Mouse (Mus musculus) forebrain, embryonic 13.5 days (tissue): Measurements from ENCODE around the gene Samd8. TPM values are rescaled to one million over a fixed set of nuclear protein-coding genes. Genes with fewer than 3 reads are reported as not detected.

Experiments
- ATAC-seq: fragments of 200-750 bp; cut with Nextera tagmentation; 2 replicates; pipeline ENCODE4 v1.8.0; 2017
- H3K27ac ChIP-seq: fragments of 300-500 bp; sonication (generic); 2 replicates; pipeline ENCODE4 v1.5.1; 2015; ENCODE audit warnings: inconsistent platforms, mild to moderate bottlenecking, moderate library complexity
- H3K27me3 ChIP-seq: fragments of 300-500 bp; sonication (generic); 2 replicates; pipeline ENCODE4 v1.6.1; 2015; ENCODE audit warnings: mild to moderate bottlenecking, inconsistent platforms
- H3K36me3 ChIP-seq: fragments of 300-500 bp; sonication (generic); 2 replicates; pipeline ENCODE4 v1.6.1; 2015; ENCODE audit warnings: mild to moderate bottlenecking, inconsistent platforms; ENCODE audit not compliant: poor library complexity, severe bottlenecking
- H3K4me1 ChIP-seq: fragments of 300-500 bp; sonication (generic); 2 replicates; pipeline ENCODE4 v1.6.1; 2015; ENCODE audit warnings: inconsistent platforms
- H3K4me2 ChIP-seq: fragments of 300-500 bp; sonication (generic); 2 replicates; pipeline ENCODE4 v1.6.1; 2015; ENCODE audit warnings: inconsistent platforms, mild to moderate bottlenecking, moderate library complexity
- H3K4me3 ChIP-seq: fragments of 300-500 bp; sonication (generic); 2 replicates; pipeline ENCODE4 v1.5.1; 2015; ENCODE audit warnings: mild to moderate bottlenecking, inconsistent platforms
- H3K9ac ChIP-seq: fragments of 300-500 bp; sonication (generic); 2 replicates; pipeline ENCODE4 v1.6.1; 2015; ENCODE audit warnings: mild to moderate bottlenecking, inconsistent platforms
- H3K9me3 ChIP-seq: fragments of 300-500 bp; sonication (generic); replicated peaks from 2 replicates; pipeline ENCODE4 v1.6.1; 2016; ENCODE audit warnings: inconsistent platforms
- WGBS: fragments of 180-500 bp; shearing (Covaris S2); methylation state at CpG from one replicate; pipeline ENCODE4 v1.1.7; 2015; 5-methylcytosine and 5-hydroxymethylcytosine counted together
- polyA plus RNA-seq: library from polyadenylated mRNA; unstranded; fragments of >200 nt; fragmentation: Nextera tagmentation; extraction: Ambion mirVana; gene quantifications from 2 replicates; pipeline ENCODE4 v1.2.1, GENCODE M21; 2015

Gene Samd8
- polyA plus RNA-seq, 1 experiment from 2014 or later = 17.8 TPM

DNA sequence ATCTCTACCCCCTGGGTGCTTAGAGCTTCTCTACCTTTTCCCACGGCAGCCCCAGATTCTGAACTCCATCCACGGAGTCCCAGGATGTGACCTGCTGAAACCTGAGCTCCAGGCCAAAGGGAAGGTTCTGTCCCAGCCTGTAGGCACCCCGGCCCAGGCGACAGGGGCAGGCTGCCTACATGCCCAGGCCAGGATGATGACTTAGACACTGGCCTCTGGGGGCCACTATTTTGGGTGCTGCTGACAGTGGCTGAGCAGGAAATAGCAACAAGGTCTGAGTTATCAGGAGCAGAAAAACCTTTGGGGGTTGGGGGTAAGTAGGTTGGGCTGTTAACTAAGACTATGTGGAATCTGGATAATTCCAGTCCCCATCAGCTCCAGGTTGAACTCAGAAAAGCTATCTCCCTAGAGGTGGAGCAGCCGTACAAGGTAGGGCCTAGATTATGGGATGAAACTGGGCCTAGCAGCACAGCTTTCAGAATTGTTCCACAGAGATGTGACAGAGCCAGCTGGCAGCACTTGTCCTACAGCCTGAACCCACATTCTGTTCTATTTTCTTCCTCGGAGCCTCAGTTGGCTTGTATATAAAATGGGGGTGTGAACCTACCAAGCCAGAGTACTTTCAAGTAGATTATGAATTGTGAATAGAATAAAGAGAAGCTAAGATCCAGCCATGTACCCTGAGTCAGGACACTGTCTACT lies 21.1 kb upstream of the Samd8 start:
- Histone ChIP-seq H3K9me3 (peaks cover 6% of the 10 kb centered on the region; the same call in 1 of the 2 replicates), H3K27ac (no peak overlapping the region), H3K4me2 (no peak overlapping the region), H3K27me3 (no peaks in the 10 kb centered on the region), H3K4me3 (no peak overlapping the region), H3K9ac (no peak overlapping the region), H3K4me1 (no peaks in the 10 kb centered on the region), H3K36me3 (no peaks in the 10 kb centered on the region)
- no peak for ATAC-seq
- 81% methylated on average over 6 of the region's 6 CpGs for WGBS

DNA sequence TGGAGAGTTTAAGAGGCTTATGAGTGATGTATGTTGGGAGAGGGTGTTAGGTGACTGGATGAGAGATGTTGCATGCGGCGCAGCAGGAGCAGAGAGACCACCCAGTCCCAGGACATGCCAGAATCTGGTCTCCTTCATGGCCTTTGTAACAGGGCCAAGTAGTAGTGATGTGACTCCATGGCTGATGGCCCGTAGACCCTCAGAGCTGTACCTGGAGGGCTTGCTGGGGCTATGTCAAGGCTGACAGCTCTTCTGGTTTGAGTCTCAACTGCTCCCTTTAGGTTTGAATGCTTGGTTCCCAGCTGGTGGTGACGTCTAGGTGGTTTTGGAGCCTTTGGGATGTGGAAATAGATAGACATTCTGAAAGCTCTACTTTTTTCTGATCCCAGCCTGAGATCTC lies 20.4 kb upstream of the Samd8 start:
- Histone ChIP-seq H3K27me3 (no peaks in the 10 kb centered on the region), H3K36me3 (no peaks in the 10 kb centered on the region), H3K4me2 (no peak overlapping the region), H3K4me3 (no peak overlapping the region), H3K4me1 (no peaks in the 10 kb centered on the region), H3K9me3 (peaks cover 6% of the 10 kb centered on the region; the same call in 1 of the 2 replicates), H3K9ac (no peak overlapping the region), H3K27ac (no peak overlapping the region)
- WGBS = 88% methylated on average over 4 of the region's 4 CpGs
- no peak for ATAC-seq

DNA sequence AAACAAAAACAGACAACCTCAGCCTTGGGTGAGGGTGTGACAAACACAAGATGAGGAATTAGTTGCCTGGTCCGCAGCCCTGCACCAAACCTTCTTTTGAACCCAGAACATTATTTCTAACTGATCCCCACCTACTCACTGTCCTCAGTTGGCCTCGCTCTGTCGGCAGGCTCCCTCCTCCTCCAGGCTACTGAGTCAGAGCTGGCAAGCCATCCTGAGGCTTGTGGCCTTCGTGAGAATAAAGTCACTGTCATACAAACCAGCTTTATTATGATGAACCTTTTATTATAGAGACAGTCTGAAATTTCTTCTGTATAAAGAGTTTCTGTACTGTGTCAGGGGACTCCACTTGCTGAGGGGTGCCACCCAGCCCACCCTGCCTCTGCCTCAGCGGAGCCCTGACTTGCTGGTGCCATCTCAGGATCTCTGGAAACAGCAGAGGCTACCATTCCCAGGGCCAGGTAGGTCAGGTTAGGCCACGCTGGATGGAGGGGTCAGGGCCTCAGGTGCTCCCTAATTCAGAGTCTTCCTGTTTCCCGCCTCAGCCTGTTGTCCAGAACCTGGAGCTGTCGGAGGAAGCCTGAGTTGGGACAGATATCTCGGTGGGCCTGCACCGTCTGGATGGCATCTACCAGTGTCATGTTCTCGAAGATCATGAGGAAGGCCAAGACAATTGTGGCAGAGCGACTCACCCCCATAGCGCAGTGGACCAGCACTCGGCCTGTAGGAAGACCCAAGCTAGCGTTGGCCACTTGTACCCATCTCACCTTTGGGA lies 17.0 kb upstream of the Samd8 start:
- Histone ChIP-seq H3K36me3 (no peaks in the 10 kb centered on the region), H3K9ac (no peak overlapping the region)

DNA sequence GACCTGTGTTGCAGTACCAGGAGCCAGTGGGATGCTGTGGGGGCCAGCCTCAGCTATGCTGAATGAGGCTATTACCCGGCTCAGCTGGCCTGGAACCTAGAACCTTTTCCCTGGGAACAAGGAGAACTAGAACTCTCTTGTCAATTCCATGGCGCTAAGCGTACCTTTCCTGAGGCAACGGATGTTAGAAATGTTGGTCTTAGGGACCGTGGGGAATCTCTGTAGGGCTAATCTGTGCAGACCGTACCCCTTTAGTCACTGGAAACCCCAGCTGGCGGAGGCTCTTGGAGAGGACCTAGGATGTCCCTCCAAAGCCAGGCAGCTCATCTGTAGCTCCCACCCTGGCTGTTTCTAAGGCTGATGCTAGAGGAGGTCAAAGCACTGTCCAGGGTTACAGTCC lies 10.0 kb upstream of the Samd8 start:
- Histone ChIP-seq H3K9ac (no peak overlapping the region), H3K4me2 (no peak overlapping the region), H3K9me3 (no peaks in the 10 kb centered on the region), H3K27me3 (0 out of 2 replicates have a peak, but pooled peaks cover 4% of the 10 kb centered on the region), H3K4me3 (no peak overlapping the region), H3K27ac (no peak overlapping the region), H3K36me3 (no peaks in the 10 kb centered on the region), H3K4me1 (no peaks in the 10 kb centered on the region)
- 96% methylated on average over 7 of the region's 7 CpGs for WGBS
- no peak for ATAC-seq

More for the DNA sequence above, 17.0 kb upstream of the Samd8 start:
- Histone ChIP-seq H3K4me1 (no peaks in the 10 kb centered on the region), H3K4me2 (no peak overlapping the region), H3K27ac (no peak overlapping the region), H3K4me3 (no peak overlapping the region), H3K27me3 (no peaks in the 10 kb centered on the region), H3K9me3 (peaks cover 6% of the 10 kb centered on the region; the same call in 1 of the 2 replicates)
- ATAC-seq = no peak
- 93% methylated on average over 15 of the region's 15 CpGs for WGBS

DNA sequence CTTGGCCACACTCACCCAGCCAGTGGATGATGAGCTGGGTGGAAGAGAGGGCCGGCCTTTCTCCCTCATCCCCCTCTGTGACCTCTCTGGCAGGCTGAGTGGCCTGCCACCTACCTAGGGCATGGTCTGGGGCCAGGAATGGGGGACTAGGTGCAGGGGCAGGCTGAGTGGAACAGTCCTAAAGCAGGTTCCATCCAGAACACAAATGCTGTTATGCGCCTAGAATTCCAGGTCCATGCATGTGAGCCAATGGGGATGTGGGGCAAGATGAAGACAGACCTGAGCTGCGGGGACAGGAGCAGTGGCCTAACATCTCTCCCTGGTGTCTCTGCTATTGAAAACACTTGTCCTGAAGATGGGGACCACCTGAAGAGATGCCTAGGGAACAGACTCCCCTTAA lies 9.0 kb upstream of the Samd8 start:
- Histone ChIP-seq H3K36me3 (no peaks in the 10 kb centered on the region), H3K27me3 (0 out of 2 replicates have a peak, but pooled peaks cover 4% of the 10 kb centered on the region), H3K4me1 (no peaks in the 10 kb centered on the region), H3K4me2 (no peak overlapping the region), H3K4me3 (no peak overlapping the region), H3K9ac (no peak overlapping the region), H3K27ac (no peak overlapping the region), H3K9me3 (no peaks in the 10 kb centered on the region)
- peak; percentile 25; the same call in 1 of the 2 replicates for ATAC-seq
- 95% methylated on average over 3 of the region's 3 CpGs for WGBS

DNA sequence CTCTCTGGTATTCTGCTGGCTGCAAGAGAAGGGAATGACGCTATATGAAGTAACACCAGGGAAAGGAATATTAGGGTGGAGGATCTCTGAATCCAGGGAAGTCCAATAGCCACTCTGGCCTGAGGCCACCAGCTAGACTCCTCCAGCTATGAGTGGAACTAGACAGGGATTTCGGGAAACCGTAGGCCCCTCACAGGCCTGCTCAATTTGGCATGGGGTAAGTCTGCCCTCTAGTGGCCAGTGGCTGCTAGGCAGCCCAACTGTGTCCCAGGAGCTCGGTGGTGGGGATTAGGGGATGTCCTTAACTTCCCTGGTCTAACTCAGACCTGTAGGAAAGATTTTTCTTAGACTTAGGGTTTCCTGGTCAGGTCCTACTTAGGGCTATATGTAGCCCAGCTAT lies 8.5 kb upstream of the Samd8 start:
- peak; percentile 92 for ATAC-seq
- H3K4me2 ChIP-seq = no peak overlapping the region
- 0 out of 2 replicates have a peak, but pooled peaks cover 4% of the 10 kb centered on the region for H3K27me3 ChIP-seq
- H3K9ac ChIP-seq = no peak overlapping the region
- no peaks in the 10 kb centered on the region for H3K4me1 ChIP-seq
- H3K27ac ChIP-seq = no peak overlapping the region
- no peaks in the 10 kb centered on the region for H3K9me3 ChIP-seq
- no peaks in the 10 kb centered on the region for H3K36me3 ChIP-seq
- no peak overlapping the region for H3K4me3 ChIP-seq
- WGBS = 9% methylated on average over 4 of the region's 4 CpGs

DNA sequence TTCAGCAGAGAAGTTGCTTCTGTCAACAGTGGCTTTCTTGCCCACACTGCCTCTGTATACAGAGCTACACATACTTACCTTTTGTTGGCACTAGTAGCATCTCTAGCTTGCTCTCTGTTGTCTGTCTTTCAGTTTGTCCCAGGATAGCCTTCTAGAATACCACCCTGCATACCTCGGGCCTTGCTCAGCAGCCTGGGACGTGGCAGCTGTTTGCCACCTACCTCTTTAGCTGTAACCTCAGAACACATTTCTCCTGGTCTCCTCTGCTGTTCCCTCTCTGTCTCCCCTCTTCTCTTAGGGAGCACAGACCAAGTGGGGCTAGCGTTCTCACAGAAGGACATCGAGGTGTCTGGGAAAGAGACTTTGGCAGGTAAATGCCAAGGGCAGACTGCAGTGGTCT lies 7.9 kb upstream of the Samd8 start:
- H3K4me2 ChIP-seq = no peak overlapping the region
- H3K9ac ChIP-seq = no peak overlapping the region
- no peaks in the 10 kb centered on the region for H3K36me3 ChIP-seq

DNA sequence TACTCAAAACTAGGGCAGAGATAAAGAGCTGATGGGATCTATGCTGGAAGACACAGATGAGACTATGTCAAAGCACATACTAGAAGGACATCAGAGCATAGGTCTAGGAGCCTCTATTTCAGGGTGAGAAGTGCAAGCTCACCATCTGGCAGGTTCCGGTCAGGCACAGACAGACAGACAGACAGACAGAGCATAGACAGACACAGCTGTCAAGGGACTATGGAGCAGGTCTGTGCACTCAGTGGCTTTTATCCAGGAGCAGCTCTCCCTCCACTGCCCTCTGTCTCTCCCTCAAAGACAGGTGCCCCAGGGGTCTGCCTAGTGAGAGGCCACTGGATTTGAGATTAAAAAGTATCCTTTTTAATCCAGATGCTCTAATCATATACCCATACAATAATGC lies 6.2 kb upstream of the Samd8 start:
- Histone ChIP-seq H3K4me1 (no peaks in the 10 kb centered on the region), H3K36me3 (no peaks in the 10 kb centered on the region), H3K27me3 (0 out of 2 replicates have a peak, but pooled peaks cover 4% of the 10 kb centered on the region), H3K27ac (no peak overlapping the region), H3K4me2 (no peak overlapping the region), H3K9ac (no peak overlapping the region), H3K4me3 (no peak overlapping the region), H3K9me3 (no peaks in the 10 kb centered on the region)
- whole genome bisulfite sequencing = 90% methylated on average over 1 of the region's 1 CpGs
- no peak for ATAC-seq

More for the DNA sequence above, 7.9 kb upstream of the Samd8 start:
- H3K4me1 ChIP-seq = no peaks in the 10 kb centered on the region
- ATAC-seq = no peak
- no peaks in the 10 kb centered on the region for H3K9me3 ChIP-seq
- 90% methylated on average over 4 of the region's 4 CpGs for WGBS
- H3K27me3 ChIP-seq = 0 out of 2 replicates have a peak, but pooled peaks cover 4% of the 10 kb centered on the region
- H3K27ac ChIP-seq = no peak overlapping the region
- H3K4me3 ChIP-seq = no peak overlapping the region

DNA sequence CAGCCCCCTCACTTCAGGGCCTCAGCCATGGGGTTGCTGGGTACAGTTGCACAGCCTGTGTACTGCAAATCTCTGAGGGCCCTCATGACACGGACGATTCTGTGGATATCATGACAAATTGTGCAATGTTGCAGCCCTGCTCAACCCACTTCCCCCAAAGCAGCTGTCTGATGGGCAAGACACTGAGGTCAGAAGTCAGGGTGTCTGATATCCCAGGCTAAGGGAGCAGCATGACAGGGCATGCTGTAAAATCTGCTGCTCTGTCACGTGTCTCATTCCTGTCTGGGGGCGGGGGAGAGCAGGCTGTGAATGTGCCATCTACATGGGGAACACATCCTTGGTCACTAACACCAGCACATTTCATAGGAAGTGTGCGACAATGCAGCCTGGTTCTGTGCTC lies 5.2 kb upstream of the Samd8 start:
- Histone ChIP-seq H3K9me3 (no peaks in the 10 kb centered on the region), H3K9ac (no peak overlapping the region), H3K4me2 (no peak overlapping the region), H3K36me3 (no peaks in the 10 kb centered on the region), H3K27ac (no peak overlapping the region), H3K4me1 (no peaks in the 10 kb centered on the region), H3K27me3 (0 out of 2 replicates have a peak, but pooled peaks cover 4% of the 10 kb centered on the region), H3K4me3 (no peak overlapping the region)
- no peak for ATAC-seq
- 84% methylated on average over 5 of the region's 5 CpGs for WGBS

DNA sequence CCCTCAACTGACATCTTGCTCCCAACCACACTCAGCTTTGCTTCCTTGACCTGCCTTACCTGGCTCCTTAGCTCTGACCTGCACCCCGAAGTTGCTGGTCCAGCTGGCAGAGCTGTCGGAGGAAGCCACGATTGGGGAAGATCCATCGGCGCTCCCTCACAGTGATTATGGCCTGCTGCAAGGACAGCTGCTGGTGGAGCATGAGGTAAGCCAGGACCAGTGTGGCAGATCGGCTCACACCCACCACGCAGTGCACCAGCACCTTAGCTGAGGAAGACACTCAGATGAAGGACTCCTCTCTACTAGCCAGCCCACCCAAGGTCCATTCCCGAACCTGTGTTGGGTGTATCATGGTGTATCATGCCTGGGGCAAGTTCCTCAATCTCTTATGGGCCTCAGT lies 4.1 kb upstream of the Samd8 start:
- no peaks in the 10 kb centered on the region for H3K36me3 ChIP-seq
- 0 out of 2 replicates have a peak, but pooled peaks cover 4% of the 10 kb centered on the region for H3K27me3 ChIP-seq
- no peaks in the 10 kb centered on the region for H3K4me1 ChIP-seq
- no peak overlapping the region for H3K27ac ChIP-seq
- no peak overlapping the region for H3K4me2 ChIP-seq
- no peak overlapping the region for H3K4me3 ChIP-seq
- no peaks in the 10 kb centered on the region for H3K9me3 ChIP-seq
- 88% methylated on average over 8 of the region's 8 CpGs for WGBS
- ATAC-seq = no peak
- no peak overlapping the region for H3K9ac ChIP-seq

DNA sequence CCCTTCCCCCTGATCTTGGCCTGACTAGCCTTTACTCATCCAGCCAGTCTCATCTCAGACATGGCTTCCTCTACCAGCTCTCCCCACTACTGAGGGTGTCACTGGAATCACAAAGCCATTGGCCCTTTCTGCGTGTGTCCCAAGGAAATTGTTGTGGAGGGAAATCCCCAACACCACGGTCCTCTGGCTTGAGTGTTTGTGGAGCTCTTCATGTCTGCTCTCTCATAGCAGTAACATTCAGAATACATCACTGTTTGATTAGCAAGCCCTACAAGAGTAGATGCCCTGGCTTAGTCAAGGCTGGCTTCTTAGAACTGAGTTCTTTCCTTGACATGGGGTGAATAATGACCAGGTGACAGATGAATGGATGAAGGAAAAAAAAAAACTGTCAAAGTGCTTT lies 3.5 kb upstream of the Samd8 start:
- Histone ChIP-seq H3K4me1 (peaks cover 5% of the 10 kb centered on the region), H3K9ac (no peak overlapping the region), H3K27ac (no peak overlapping the region), H3K4me3 (no peak overlapping the region), H3K36me3 (no peaks in the 10 kb centered on the region), H3K4me2 (no peak overlapping the region), H3K9me3 (no peaks in the 10 kb centered on the region), H3K27me3 (0 out of 2 replicates have a peak, but pooled peaks cover 4% of the 10 kb centered on the region)
- ATAC-seq = no peak
- 93% methylated on average over 2 of the region's 2 CpGs for WGBS

DNA sequence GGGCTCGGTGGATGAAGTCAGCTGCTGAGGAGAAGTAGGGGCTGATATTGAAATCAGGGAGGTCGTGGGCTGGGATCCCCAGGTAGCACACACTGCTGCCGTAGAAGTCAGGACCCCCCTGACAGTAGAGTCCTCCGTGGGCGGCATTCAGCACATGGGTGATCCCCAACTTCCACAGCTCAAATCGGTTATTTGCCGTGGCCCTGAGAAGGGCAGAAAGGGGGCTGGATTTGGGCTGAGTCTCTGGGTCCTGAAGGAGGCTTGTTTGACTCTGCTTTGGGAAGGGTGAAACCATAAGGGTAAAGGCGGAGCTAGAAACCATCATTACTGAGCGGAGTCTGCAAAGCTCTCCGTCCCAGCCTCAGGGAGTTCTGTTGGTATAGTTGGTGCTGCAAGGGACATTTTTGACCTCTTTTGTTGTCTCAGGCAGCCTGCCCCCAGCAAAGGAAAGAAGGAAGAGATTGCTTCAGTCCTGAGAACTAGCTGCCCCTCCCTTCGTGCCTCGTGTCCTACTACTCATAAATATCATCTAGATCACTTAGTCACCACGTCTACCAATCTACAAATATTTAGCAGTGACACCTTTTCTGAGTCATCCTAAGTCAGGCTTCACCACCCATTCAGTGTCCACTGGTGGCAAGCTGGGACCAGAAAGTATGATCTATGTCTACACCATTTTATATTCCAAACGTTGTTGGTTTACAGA lies 2.7 kb upstream of the Samd8 start:
- no peak for ATAC-seq
- Histone ChIP-seq H3K4me1 (peaks cover 12% of the 10 kb centered on the region), H3K4me3 (no peak overlapping the region), H3K4me2 (no peak overlapping the region), H3K27ac (no peak overlapping the region), H3K9me3 (no peaks in the 10 kb centered on the region), H3K36me3 (no peaks in the 10 kb centered on the region), H3K27me3 (0 out of 2 replicates have a peak, but pooled peaks cover 3% of the 10 kb centered on the region), H3K9ac (no peak overlapping the region)
- 83% methylated on average over 14 of the region's 14 CpGs for WGBS
